Mouse (Mus musculus) stomach, postnatal 0 days (tissue): ENCODE measurements around the gene Rps11. TPM values are rescaled to one million over a fixed set of nuclear protein-coding genes. Genes with fewer than 3 reads are reported as not detected.

Experiments
- ATAC-seq: fragments of 200-750 bp; cut with Nextera tagmentation; 2 replicates; pipeline ENCODE4 v1.8.0; 2017; ENCODE audit not compliant: low FRiP score, low TSS enrichment
- DNase-seq: peaks from one replicate; pipeline ENCODE4 v3.0.0-alpha.2; 2016; ENCODE audit warnings: low spot score
- H3K27ac ChIP-seq: fragments of 300-500 bp; sonication (generic); replicated peaks from 2 replicates; pipeline ENCODE4 v1.5.1; 2014; ENCODE audit warnings: mild to moderate bottlenecking, control low read depth
- H3K27me3 ChIP-seq: fragments of 300-500 bp; sonication (generic); 2 replicates; pipeline ENCODE4 v1.6.1; 2014; ENCODE audit warnings: low read length; ENCODE audit not compliant: control insufficient read depth, insufficient read depth
- H3K36me3 ChIP-seq: fragments of 300-500 bp; sonication (generic); 2 replicates; pipeline ENCODE4 v1.6.1; 2014; ENCODE audit warnings: low read length, mixed read lengths; ENCODE audit not compliant: control insufficient read depth, insufficient read depth
- H3K4me1 ChIP-seq: fragments of 300-500 bp; sonication (generic); replicated peaks from 2 replicates; pipeline ENCODE4 v1.6.1; 2014; ENCODE audit warnings: antibody characterized with exemption; ENCODE audit not compliant: control insufficient read depth, insufficient read depth
- H3K4me2 ChIP-seq: fragments of 300-500 bp; sonication (generic); replicated peaks from 2 replicates; pipeline ENCODE4 v1.6.1; 2014; ENCODE audit warnings: low read depth, mild to moderate bottlenecking, control low read depth, moderate library complexity
- H3K4me3 ChIP-seq: fragments of 300-500 bp; sonication (generic); 2 replicates; pipeline ENCODE4 v1.5.1; 2014; ENCODE audit warnings: low read depth, low read length, control low read depth
- H3K9ac ChIP-seq: fragments of 300-500 bp; sonication (generic); 2 replicates; pipeline ENCODE4 v1.6.1; 2014; ENCODE audit warnings: mild to moderate bottlenecking, low read length, control low read depth, mixed read lengths
- H3K9me3 ChIP-seq: fragments of 300-500 bp; sonication (generic); 2 replicates; pipeline ENCODE4 v1.6.1; 2016; ENCODE audit warnings: low read length; ENCODE audit not compliant: control insufficient read depth
- CTCF ChIP-seq: IDR thresholded peaks from 2 replicates; pipeline ENCODE4 v1.5.1; 2016; ENCODE audit warnings: antibody characterized with exemption, low read depth, mild to moderate bottlenecking, moderate library complexity
- EP300 ChIP-seq: optimal IDR thresholded peaks from 2 replicates; pipeline ENCODE3; 2016; ENCODE audit warnings: antibody characterized with exemption
- WGBS: fragments of 180-500 bp; shearing (Covaris S2); extraction: QIAGEN DNeasy Blood & Tissue Kit; methylation state at CpG from one replicate; pipeline ENCODE4 v1.1.7; 2014; 5-methylcytosine and 5-hydroxymethylcytosine counted together
- polyA plus RNA-seq: library from polyadenylated mRNA; unstranded; fragments of >200 nt; fragmentation: Nextera tagmentation; extraction: Ambion mirVana; gene quantifications from 2 replicates; pipeline ENCODE4 v1.2.1, GENCODE M21; 2015

The Rps11 gene
- polyA plus RNA-seq, 1 experiment from 2014 or later, result 1,191 TPM

DNA sequence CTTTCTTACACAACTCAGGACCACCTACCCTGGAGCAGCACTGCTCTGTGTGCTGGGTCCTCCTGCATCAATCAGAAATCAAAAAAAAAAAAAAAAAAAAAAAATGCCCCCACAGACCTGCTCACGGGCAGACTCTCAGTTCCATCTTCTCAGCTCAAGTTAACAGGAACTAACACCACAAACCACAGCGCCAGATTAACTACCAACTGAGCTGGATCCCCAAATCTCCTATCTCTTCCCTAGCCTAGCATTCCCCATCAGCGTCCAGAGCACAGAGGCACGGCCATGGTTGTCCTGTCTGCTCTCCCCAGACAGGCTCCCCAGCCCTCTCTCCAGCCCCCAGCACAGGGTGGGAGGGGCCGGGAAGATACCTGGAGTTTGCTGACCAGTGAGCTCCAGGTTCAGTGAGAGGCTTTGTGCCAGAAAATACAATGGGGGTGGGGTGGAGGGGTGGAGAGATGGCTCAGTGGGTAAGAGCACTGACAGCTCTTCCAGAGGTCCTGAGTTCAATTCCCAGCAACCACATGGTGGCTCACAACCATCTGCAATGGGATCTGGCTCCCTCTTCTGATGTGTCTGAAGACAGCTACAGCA is 17.1 kb downstream of the Rps11 start:
- ATAC-seq (no peak), DNase-seq (no peak)
- Histone ChIP-seq H3K4me3 (no peak overlapping the region), H3K4me1 (peaks cover 3% of the 10 kb centered on the region; the same call in 1 of the 2 replicates), H3K4me2 (no peak overlapping the region), H3K27me3 (no peaks in the 10 kb centered on the region), H3K27ac (no peak overlapping the region), H3K9ac (no peak overlapping the region), H3K36me3 (no peaks in the 10 kb centered on the region), H3K9me3 (no peaks in the 10 kb centered on the region)
- 69% methylated on average over 5 of the region's 5 CpGs for WGBS
- TF ChIP-seq EP300, result no peak
- no peak for TF ChIP-seq CTCF

DNA sequence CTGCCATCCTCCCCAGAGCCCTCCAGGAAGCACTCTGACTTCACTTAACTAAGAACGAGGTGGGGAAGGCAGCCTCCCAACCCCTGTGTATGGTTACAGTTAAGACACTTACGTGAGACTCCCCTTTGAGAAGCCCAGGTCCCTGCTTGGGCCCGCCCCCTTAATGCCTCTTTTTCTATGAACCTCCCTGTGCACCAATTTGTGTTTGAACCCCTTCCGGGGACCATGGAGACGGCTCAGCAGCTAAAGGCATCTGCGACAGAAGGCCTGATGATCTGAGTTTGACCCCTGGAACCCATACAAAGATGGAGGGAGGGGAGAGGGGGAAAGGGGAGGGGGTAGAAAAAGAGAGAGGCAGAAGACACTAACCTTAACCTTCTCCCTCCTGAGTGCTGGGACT is 17.8 kb downstream of the Rps11 start:
- DNase-seq, result no peak
- no peak overlapping the region for H3K4me3 ChIP-seq
- TF ChIP-seq CTCF (no peak), EP300 (no peak)
- H3K4me1 ChIP-seq, result peaks cover 3% of the 10 kb centered on the region; the same call in 1 of the 2 replicates
- H3K4me2 ChIP-seq, result no peak overlapping the region
- H3K9me3 ChIP-seq, result no peaks in the 10 kb centered on the region
- no peak overlapping the region for H3K27ac ChIP-seq
- WGBS, result 56% methylated on average over 6 of the region's 6 CpGs
- ATAC-seq, result no peak
- H3K36me3 ChIP-seq, result no peaks in the 10 kb centered on the region
- H3K9ac ChIP-seq, result no peak overlapping the region
- no peaks in the 10 kb centered on the region for H3K27me3 ChIP-seq

DNA sequence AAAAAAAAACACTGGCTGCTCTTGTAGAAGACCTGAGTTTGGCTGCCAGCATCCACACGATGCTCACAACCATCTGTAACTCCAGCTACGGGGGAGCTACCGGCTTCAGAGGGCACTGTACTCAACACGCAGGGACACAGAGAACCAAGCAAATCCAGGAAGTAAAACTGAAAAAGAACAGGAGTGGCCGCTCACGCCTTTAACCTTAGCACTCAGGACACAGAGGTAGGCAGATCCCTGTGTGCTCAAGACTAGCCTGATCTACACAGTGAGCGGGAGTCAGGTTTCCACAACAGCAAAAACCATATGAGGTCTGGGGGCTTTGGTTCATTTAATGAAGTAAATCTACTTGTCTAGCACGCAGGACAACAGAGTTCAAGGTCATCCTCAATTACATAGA is 18.7 kb downstream of the Rps11 start:
- no peak for TF ChIP-seq CTCF
- no peak for TF ChIP-seq EP300
- ATAC-seq, result no peak

DNA sequence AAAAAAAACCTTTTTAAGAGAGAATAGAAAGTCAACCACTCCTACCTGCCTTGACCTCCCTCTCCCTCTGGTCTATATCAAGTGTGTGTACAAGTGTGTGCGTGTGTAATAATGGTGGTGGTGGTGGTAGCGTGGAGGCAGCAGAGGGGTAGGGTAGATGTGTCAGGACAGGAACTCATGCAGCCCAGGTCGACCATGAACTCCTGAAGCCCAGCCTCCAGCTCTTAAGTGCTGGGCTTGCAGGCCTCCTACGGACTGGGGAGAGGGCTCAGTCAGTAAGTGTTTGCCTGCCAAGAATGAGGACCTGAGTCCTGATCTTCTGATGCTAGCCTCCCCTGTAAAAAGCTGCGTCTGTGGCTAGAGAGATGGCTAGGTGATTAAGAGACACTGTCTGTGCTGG is 19.3 kb downstream of the Rps11 start:
- Histone ChIP-seq H3K36me3 (no peaks in the 10 kb centered on the region), H3K9ac (no peak overlapping the region), H3K9me3 (no peaks in the 10 kb centered on the region), H3K4me2 (no peak overlapping the region), H3K27ac (no peak overlapping the region), H3K27me3 (no peaks in the 10 kb centered on the region), H3K4me3 (no peak overlapping the region), H3K4me1 (peaks cover 3% of the 10 kb centered on the region; the same call in 1 of the 2 replicates)
- TF ChIP-seq CTCF, result no peak
- TF ChIP-seq EP300, result no peak
- no peak for ATAC-seq
- no peak for DNase-seq
- WGBS, result 81% methylated on average over 5 of the region's 5 CpGs

More for the DNA sequence above, 18.7 kb downstream of the Rps11 start:
- 65% methylated on average over 8 of the region's 8 CpGs for WGBS
- H3K36me3 ChIP-seq, result no peaks in the 10 kb centered on the region
- no peak overlapping the region for H3K9ac ChIP-seq
- no peak overlapping the region for H3K4me2 ChIP-seq
- H3K27ac ChIP-seq, result no peak overlapping the region
- peaks cover 3% of the 10 kb centered on the region; the same call in 1 of the 2 replicates for H3K4me1 ChIP-seq
- no peaks in the 10 kb centered on the region for H3K27me3 ChIP-seq
- no peak overlapping the region for H3K4me3 ChIP-seq
- H3K9me3 ChIP-seq, result no peaks in the 10 kb centered on the region
- peak; percentile 42 for DNase-seq

DNA sequence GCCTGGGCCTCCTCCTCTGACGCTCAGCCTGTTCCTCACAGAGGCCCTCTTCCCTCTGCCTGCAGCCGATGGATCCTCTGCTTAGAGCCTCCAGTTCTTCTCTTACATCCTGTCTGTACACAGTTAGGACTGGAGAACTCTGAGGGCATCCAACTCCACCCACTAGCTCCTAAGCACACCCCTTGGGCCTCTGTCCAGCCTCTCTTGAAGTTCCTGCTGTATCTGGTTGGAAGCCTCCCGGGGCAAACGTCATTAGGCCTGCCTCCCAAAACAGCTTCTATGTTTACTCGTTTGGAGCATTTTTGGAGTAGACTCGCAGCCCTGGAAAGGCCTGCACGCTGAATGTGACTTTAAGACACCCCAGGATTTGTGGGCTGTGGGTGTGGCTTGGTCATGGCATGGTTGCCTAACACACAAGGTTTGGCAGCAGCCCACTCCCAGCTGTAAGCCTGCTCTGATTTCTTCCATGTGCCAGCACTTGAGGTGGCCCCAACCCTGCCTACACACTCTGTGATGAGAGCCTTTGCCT is 20.5 kb downstream of the Rps11 start, which contains the start of gene Fcgrt:
TSS of gene Fcgrt (minus strand) at position 200 of the 529 bp plus-strand sequence.
- ATAC-seq, result peak; percentile 95
- H3K36me3 ChIP-seq, result no peaks in the 10 kb centered on the region
- H3K4me1 ChIP-seq, result peaks cover 3% of the 10 kb centered on the region; the same call in 1 of the 2 replicates
- peak within 1 kb of the TSS; percentile 46 for H3K4me3 ChIP-seq
- 10% methylated on average over 7 of the region's 7 CpGs for WGBS
- peak within 1 kb of the TSS; percentile 94 for H3K27ac ChIP-seq
- no peaks in the 10 kb centered on the region for H3K27me3 ChIP-seq
- peak; percentile 86 for DNase-seq
- no peak for TF ChIP-seq CTCF
- peak; percentile 47 for TF ChIP-seq EP300
- peak within 1 kb of the TSS; percentile 77 for H3K9ac ChIP-seq
- no peaks in the 10 kb centered on the region for H3K9me3 ChIP-seq
- peak within 1 kb of the TSS; percentile 64 for H3K4me2 ChIP-seq

DNA sequence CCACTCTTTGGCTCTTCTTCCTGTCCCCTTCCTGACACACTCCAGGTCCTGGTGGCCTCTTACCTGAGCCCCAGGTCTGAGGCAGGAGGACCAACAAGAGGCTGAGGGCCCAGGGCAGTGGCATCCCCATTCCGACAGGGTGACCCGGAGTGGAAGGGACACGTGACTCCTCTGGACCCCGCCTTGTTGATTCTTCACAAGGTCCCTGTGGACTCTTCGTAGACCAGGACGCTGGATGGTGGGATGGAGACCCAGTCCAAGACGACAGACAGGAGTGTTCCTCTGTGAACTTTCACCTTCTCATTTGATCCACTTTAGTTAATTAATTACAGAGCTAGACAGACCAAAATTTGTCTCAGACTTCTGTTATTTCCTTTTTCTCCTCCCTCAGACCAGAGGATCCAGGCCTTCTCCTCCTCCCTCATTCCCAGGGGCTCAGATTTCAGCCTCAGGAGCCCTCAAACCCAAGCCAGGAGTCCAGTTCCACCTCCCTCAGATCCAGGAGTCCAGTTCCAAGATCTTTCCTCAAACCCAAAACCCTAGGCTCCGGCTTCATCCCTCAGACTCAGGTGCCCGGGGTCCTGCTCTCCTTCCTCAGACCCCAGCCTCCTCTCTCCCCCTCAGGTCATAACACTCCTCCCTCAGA is 21.2 kb downstream of the Rps11 start:
- no peaks in the 10 kb centered on the region for H3K27me3 ChIP-seq
- no peak; the same call in 1 of the 2 replicates for ATAC-seq
- no peaks in the 10 kb centered on the region for H3K9me3 ChIP-seq
- whole genome bisulfite sequencing, result 28% methylated on average over 9 of the region's 9 CpGs
- H3K4me2 ChIP-seq, result peak overlapping the region; percentile 64
- peak overlapping the region; percentile 77 for H3K9ac ChIP-seq
- no peak for DNase-seq
- no peaks in the 10 kb centered on the region for H3K36me3 ChIP-seq
- H3K4me1 ChIP-seq, result peaks cover 3% of the 10 kb centered on the region; the same call in 1 of the 2 replicates
- peak overlapping the region; percentile 46 for H3K4me3 ChIP-seq
- H3K27ac ChIP-seq, result peak overlapping the region; percentile 94
- TF ChIP-seq EP300 (no peak), CTCF (no peak)
